Mouse (Mus musculus) neural tube, embryonic 12.5 days (tissue): ENCODE data around the gene Pex7. TPM values are rescaled to one million over a fixed set of nuclear protein-coding genes. Genes with fewer than 3 reads are reported as not detected.

Source experiments
- ATAC-seq: fragments of 200-750 bp; cut with Nextera tagmentation; 2 replicates; pipeline ENCODE4 v1.8.0; 2017; ENCODE audit warnings: low read depth, mild to moderate bottlenecking, moderate TSS enrichment, moderate library complexity; ENCODE audit not compliant: low FRiP score
- H3K27ac ChIP-seq: fragments of 300-500 bp; sonication (generic); 2 replicates; pipeline ENCODE4 v1.5.1; 2016
- H3K27me3 ChIP-seq: fragments of 300-500 bp; sonication (generic); replicated peaks from 2 replicates; pipeline ENCODE4 v1.6.1; 2016; ENCODE audit warnings: mild to moderate bottlenecking
- H3K36me3 ChIP-seq: fragments of 300-500 bp; sonication (generic); 2 replicates; pipeline ENCODE4 v1.6.1; 2016; ENCODE audit warnings: mild to moderate bottlenecking
- H3K4me1 ChIP-seq: fragments of 300-500 bp; sonication (generic); 2 replicates; pipeline ENCODE4 v1.6.1; 2016
- H3K4me2 ChIP-seq: fragments of 300-500 bp; sonication (generic); replicated peaks from 2 replicates; pipeline ENCODE4 v1.6.1; 2016; ENCODE audit warnings: mild to moderate bottlenecking
- H3K4me3 ChIP-seq: fragments of 300-500 bp; sonication (generic); 2 replicates; pipeline ENCODE4 v1.5.1; 2016
- H3K9ac ChIP-seq: fragments of 300-500 bp; sonication (generic); 2 replicates; pipeline ENCODE4 v1.6.1; 2016; ENCODE audit warnings: mild to moderate bottlenecking
- H3K9me3 ChIP-seq: fragments of 300-500 bp; sonication (generic); 2 replicates; pipeline ENCODE4 v1.6.1; 2016; ENCODE audit warnings: mild to moderate bottlenecking
- whole genome bisulfite sequencing: fragments of 180-500 bp; shearing (Covaris S2); methylation state at CpG from one replicate; pipeline ENCODE4 v1.1.7; 2016; 5-methylcytosine and 5-hydroxymethylcytosine counted together
- polyA plus RNA-seq: library from polyadenylated mRNA; unstranded; fragments of >200 nt; fragmentation: Nextera tagmentation; extraction: Ambion mirVana; gene quantifications from 2 replicates; pipeline ENCODE4 v1.2.1, GENCODE M21; 2016

Pex7 gene
- polyA plus RNA-seq, 1 experiment from 2014 or later = 26.4 TPM

DNA sequence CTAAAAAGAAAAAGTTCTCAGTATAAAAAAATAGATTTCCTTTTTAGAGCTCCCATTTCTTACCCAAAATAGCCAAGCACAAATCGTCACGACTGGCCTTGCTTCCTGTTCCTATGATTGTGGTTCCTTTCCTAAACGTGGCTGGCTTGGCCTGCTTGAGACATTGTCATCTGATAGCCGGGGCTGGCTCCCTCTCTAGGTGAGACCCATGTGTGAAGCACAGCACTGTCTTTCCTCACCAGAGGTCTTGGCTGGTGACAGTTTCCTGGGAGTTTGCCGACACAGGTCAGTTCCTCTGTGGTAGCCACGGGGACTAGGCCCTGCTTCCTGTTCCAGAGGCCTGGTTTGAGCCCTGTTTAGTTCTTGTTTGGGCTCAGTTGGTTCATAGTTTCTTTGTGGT is 33.6 kb upstream of the Pex7 start:
- Histone ChIP-seq H3K4me1 (no peaks in the 10 kb centered on the region), H3K4me3 (no peak overlapping the region), H3K9me3 (no peaks in the 10 kb centered on the region), H3K27me3 (peaks cover 4% of the 10 kb centered on the region; the same call in 1 of the 2 replicates), H3K36me3 (no peaks in the 10 kb centered on the region), H3K4me2 (no peak overlapping the region), H3K9ac (no peak overlapping the region), H3K27ac (no peak overlapping the region)
- 75% methylated on average over 6 of the region's 6 CpGs for WGBS
- ATAC-seq = no peak

DNA sequence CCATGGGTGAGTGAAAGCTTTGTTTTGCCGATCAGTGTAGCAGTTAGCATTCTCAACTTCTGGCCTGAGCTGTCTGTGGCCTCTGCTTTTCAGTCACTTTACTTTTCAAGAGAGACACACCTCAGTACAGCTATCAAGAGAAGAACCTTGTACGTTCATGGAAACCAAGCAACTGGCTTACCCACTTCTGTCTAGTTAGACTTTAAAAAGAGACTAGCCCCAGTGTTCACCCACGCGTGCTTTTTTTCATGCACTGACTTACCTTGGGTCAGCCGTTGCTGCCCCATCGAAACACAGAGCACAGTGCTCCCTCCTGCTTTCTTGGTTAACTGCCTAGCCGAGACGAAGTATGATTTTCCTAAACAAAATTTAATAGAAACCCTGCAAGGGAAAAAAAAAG is 33.1 kb upstream of the Pex7 start:
- no peak overlapping the region for H3K9ac ChIP-seq
- 90% methylated on average over 8 of the region's 8 CpGs for WGBS

DNA sequence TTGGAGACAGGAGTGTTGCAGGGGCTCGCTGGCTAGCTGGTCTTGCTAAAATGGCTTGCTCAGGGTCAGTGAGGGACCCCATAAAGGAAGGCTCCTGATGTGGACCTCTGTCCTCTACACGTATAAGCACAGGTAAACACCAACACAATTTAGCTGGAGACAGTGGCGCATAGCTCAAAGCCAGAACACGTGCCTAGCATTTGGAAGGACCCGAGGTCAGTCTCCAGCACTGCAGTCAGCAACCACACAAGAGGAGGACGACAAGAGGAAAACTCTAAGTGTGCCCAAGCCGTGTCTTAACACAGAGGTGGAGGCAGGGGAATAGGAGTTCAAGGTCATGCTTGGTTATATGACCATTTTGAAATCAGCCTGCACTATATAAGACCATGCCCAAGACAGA is 32.6 kb upstream of the Pex7 start:
- WGBS = 90% methylated on average over 7 of the region's 7 CpGs
- Histone ChIP-seq H3K4me1 (peaks cover 2% of the 10 kb centered on the region; the same call in 1 of the 2 replicates), H3K27me3 (peaks cover 8% of the 10 kb centered on the region), H3K9me3 (no peaks in the 10 kb centered on the region), H3K9ac (no peak overlapping the region), H3K27ac (no peak overlapping the region), H3K4me3 (no peak overlapping the region), H3K36me3 (no peaks in the 10 kb centered on the region), H3K4me2 (no peak overlapping the region)
- no peak for ATAC-seq

More for the DNA sequence above, 33.1 kb upstream of the Pex7 start:
- no peak overlapping the region for H3K4me2 ChIP-seq
- H3K9me3 ChIP-seq = no peaks in the 10 kb centered on the region
- no peak for ATAC-seq
- H3K36me3 ChIP-seq = no peaks in the 10 kb centered on the region
- no peaks in the 10 kb centered on the region for H3K4me1 ChIP-seq
- H3K4me3 ChIP-seq = no peak overlapping the region
- no peak overlapping the region for H3K27ac ChIP-seq
- H3K27me3 ChIP-seq = peaks cover 4% of the 10 kb centered on the region

DNA sequence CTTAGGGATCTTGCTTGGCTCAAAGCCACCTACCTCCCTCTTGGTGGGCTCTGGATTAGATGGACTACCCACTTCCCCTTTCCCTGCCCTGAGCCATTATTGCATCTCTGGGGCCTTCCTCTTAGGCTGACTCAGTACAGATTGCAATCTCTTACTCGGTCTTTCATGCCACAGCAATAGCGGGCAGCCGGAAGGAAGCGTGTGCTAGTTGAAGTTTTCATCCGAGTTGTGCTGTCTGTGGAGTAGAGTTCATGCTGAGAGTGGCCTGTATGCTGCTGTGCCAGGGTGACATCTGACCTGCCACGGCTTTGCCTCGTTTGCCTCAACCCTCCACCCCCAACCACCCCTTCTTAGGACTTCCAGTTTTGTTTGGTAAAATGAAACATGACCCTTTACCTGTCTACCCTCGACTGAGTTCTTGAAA is 31.8 kb upstream of the Pex7 start:
- Histone ChIP-seq H3K36me3 (no peaks in the 10 kb centered on the region), H3K9me3 (no peaks in the 10 kb centered on the region), H3K9ac (no peak overlapping the region), H3K27me3 (peaks cover 14% of the 10 kb centered on the region), H3K27ac (no peak overlapping the region), H3K4me1 (peaks cover 9% of the 10 kb centered on the region), H3K4me2 (no peak overlapping the region), H3K4me3 (no peak overlapping the region)
- ATAC-seq = no peak
- 72% methylated on average over 8 of the region's 8 CpGs for WGBS

DNA sequence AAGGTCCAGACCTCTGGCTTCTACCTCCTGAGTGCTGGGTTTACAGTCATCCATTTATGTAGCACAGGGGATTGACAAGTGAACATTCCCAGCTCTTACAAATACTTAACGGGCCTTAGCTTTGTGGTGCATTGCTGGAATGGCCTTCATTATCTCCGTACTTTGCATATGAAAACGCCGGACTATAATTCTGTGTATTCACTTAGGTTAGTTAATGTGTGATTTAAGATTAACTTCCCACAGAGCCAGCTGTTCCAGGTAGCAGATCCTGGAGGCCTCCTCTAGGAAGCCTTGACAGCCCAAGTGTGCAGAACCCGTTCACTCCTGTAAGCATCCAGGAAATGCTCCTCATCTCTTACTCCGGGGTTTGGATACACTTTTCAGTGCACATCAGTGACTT is 31.2 kb upstream of the Pex7 start:
- Histone ChIP-seq H3K27me3 (peaks cover 17% of the 10 kb centered on the region), H3K36me3 (no peaks in the 10 kb centered on the region), H3K9me3 (no peaks in the 10 kb centered on the region), H3K4me3 (no peak overlapping the region), H3K4me2 (no peak overlapping the region), H3K27ac (no peak overlapping the region), H3K4me1 (peaks cover 10% of the 10 kb centered on the region), H3K9ac (no peak overlapping the region)
- no peak for ATAC-seq
- WGBS = 76% methylated on average over 6 of the region's 6 CpGs

DNA sequence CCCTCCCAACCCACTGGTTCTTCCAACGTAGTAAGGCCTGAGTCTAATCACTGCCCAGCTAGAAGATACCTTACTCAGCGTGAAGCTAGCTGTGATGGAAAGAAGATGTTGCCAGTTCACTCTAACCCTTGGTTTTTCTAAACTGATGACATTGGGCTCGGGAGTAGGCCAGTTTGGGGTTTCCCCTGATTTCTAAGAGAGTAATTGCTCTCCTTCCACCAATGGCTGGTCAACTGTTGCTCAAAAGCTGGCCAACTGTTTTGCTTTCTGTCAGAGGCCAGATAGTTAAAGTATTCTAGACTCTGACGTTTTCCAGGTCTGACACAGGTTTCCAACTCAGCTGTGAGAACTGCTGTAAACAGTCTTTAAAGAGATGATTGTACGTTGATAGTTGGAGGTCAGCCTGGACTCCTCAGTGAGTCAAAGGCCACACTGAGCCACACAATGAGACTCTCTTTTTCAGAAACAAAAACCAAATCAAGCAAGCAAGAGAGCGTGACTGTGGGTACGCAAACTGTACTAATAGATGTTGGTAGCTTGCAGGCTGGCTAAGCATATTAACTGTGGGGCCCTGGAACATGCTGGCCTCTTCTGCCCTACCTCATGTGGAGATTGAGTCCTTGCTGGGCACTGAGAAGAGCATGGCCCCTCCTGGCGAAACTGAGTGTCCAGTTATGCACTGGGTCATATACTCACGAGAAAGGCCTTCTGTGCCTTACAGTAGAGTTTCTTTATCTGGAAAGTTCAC is 29.6 kb upstream of the Pex7 start:
- Histone ChIP-seq H3K36me3 (no peaks in the 10 kb centered on the region), H3K4me2 (no peak overlapping the region), H3K27ac (no peak overlapping the region), H3K4me1 (peaks cover 15% of the 10 kb centered on the region), H3K9me3 (no peaks in the 10 kb centered on the region), H3K27me3 (peaks cover 33% of the 10 kb centered on the region), H3K4me3 (no peak overlapping the region), H3K9ac (no peak overlapping the region)
- WGBS = 58% methylated on average over 9 of the region's 9 CpGs
- no peak for ATAC-seq

DNA sequence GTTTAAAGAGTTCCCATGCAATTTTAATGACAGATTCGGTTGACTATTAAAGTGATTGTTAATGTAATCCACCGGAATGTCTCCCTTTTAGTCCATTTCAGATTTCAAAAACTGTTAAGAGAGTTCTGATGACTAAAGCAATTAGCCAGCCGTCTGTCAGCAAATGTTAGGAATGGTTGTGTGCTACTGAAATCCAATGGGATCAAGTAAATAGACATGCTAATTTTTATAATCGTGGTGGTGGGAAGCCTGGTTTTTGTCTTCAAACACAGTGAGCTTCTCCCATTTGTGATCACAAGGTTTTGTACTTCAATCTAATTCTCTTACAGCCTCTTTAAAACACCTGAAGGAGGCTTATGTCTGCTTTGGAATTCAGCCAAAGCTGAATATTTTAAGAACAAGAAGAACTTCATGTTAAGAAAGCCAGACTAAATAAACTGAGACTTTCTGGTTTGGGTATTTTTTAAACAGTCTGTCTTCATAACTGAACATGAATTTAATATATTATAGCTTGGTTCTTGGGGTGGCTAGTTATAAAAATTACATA is 28.4 kb upstream of the Pex7 start:
- Histone ChIP-seq H3K9me3 (no peaks in the 10 kb centered on the region), H3K27ac (no peak overlapping the region), H3K4me2 (no peak overlapping the region), H3K36me3 (no peaks in the 10 kb centered on the region), H3K9ac (no peak overlapping the region), H3K27me3 (peaks cover 34% of the 10 kb centered on the region), H3K4me1 (peaks cover 15% of the 10 kb centered on the region), H3K4me3 (no peak overlapping the region)
- ATAC-seq = no peak
- 51% methylated on average over 4 of the region's 4 CpGs for WGBS

DNA sequence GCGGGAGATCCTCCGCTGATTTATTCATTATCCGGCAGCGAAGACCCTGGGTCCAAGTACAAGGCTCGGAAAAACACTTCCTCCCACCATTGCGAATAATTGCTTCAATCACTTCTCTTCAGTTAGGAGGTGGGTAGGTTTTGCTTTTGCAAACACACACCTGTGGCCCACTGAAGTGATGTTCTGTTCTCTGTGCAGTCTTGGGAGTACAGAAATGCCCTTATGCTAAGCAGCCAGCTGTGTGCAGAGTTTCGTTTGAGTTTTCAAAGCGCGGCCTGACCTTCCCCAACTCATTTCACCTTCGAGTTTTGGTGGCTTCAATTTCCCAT is 27.8 kb upstream of the Pex7 start:
- WGBS = 3% methylated on average over 10 of the region's 10 CpGs
- Histone ChIP-seq H3K27ac (no peak overlapping the region), H3K27me3 (peaks cover 34% of the 10 kb centered on the region)

DNA sequence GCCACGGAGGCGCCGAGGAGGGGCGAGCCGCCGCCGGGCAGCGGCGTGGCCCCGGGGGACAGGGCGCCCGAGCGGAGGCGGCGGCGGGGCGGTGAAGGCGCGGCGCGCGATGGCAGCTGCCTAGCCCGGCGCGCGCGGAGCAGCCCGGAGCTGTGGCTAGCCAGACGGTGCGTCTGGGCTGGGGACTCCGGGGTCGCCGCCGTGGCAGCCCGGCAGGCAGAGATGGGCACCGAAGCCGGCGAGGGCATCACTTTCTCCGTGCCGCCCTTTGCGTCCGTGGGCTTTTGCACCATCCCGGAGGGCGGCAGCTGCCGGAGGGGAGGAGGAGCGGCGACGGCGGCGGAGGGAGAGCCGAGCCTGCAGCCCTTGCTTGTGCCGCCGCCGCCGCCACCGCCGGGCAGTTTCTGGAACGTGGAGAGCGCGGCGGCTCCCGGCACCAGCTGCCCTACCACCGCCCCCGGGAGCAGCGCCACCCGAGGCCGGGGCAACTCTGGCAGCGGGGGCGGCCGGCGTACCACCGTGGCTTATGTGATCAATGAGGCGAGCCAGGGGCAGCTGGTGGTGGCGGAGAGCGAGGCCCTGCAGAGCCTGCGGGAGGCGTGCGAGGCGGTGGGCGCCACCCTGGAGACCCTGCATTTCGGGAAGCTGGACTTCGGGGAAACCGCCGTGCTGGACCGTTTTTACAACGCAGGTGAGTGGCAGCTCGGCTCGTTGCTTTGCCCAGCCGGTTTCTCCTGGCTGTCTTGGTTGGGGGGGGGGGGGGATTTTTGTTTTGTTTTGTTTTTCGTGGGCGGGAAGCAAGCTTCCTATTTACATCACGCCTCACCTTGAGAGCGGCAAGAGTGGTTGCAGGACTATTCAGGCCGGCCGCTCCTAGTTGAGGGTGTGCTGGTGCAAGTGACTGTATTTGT is 27.1 kb upstream of the Pex7 start, which contains the start of gene Map3k5:
Gene Map3k5, plus strand, starts transcription at position 89 of the 911 bp plus-strand sequence.
- no peaks in the 10 kb centered on the region for H3K36me3 ChIP-seq
- peak within 1 kb of the TSS; percentile 68 for H3K9ac ChIP-seq
- no peaks in the 10 kb centered on the region for H3K9me3 ChIP-seq
- WGBS = under 1% methylated on average over 86 of the region's 95 CpGs
- peaks cover 15% of the 10 kb centered on the region for H3K4me1 ChIP-seq
- ATAC-seq = peak; percentile 71
- peaks cover 34% of the 10 kb centered on the region for H3K27me3 ChIP-seq
- peak within 1 kb of the TSS; percentile 77 for H3K4me3 ChIP-seq
- peak within 1 kb of the TSS; percentile 96 for H3K4me2 ChIP-seq
- H3K27ac ChIP-seq = 0 out of 2 replicates have a peak within 1 kb of the TSS, but pooled peaks have one; percentile 12

More for the DNA sequence above, 27.8 kb upstream of the Pex7 start:
- peak overlapping the region; percentile 77 for H3K4me3 ChIP-seq
- no peak for ATAC-seq
- H3K9me3 ChIP-seq = no peaks in the 10 kb centered on the region
- H3K9ac ChIP-seq = no peak overlapping the region
- H3K4me1 ChIP-seq = peaks cover 15% of the 10 kb centered on the region
- H3K36me3 ChIP-seq = no peaks in the 10 kb centered on the region
- peak overlapping the region; percentile 96 for H3K4me2 ChIP-seq

DNA sequence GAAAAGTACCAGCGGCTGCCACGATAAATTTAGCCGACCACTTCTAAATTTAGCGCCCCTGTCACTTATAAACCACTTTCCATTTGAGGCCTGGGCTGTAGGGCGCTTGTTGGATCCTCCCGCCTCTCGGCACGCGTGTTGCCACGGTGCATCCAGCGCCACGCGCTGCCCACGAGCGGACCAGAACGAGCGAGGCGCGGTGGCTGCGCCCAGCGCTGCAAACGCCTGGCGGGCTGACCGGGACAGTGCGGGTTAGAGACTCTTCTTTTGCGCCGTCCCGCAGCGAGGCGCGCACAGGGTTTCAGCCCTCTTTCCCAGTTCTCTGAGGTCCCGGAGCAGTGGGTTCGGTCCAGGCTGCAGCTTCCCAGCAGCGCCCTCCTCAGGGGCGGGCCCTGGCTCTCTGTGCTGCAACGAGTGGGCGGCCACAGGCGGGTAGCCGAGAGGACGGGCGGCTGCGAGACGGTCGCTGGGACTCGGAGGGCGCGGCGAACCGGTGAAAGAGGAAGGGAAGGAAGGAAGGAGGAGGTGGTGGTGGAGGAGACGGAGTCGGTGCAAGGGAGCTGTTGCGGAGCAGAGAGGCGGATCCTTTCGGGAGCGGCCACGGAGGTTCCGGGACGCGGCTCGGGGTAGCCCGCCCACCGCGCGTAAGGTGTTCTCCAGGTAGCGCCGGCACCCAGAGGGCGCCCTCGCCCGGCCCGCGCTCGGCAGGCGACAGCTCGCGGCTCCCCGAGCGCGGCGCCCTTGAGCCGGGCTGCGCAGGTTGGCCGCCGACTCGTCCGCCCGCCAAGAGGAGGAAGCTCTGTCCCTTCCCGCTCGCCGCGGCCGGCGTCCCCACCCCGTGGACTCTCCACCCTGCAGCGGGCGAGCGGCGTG is 26.3 kb upstream of the Pex7 start:
- ATAC-seq = peak; percentile 80
- WGBS = under 1% methylated on average over 86 of the region's 97 CpGs

DNA sequence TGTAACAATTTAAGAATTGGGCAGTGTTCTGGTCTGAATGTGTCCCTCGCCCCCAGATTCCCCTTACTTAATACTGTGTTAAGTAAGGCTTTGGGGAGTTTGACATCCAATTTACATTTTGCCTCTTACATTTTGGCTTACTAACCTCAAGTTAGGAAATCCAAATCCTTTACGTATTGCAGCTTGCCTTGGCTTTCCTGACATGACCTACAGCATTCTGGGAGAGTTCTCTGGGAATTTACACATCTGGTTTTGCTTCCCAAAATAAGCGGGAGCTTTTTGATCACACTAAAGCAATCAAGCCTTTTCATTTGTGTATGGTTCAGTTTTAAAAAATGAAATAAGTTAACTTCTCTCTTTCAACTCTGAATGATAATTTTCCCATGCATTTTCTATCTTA is 25.5 kb upstream of the Pex7 start:
- Histone ChIP-seq H3K4me1 (peaks cover 15% of the 10 kb centered on the region), H3K4me3 (peak overlapping the region; percentile 77; the same call in 1 of the 2 replicates), H3K4me2 (peak overlapping the region; percentile 96), H3K27me3 (peaks cover 34% of the 10 kb centered on the region), H3K9ac (no peak overlapping the region), H3K27ac (no peak overlapping the region), H3K36me3 (no peaks in the 10 kb centered on the region), H3K9me3 (no peaks in the 10 kb centered on the region)
- ATAC-seq = no peak
- WGBS = 45% methylated on average over 3 of the region's 3 CpGs

More for the DNA sequence above, 26.3 kb upstream of the Pex7 start:
- Histone ChIP-seq H3K36me3 (no peaks in the 10 kb centered on the region), H3K27me3 (peaks cover 34% of the 10 kb centered on the region), H3K9me3 (no peaks in the 10 kb centered on the region), H3K9ac (peak overlapping the region; percentile 68), H3K4me2 (peak overlapping the region; percentile 96), H3K27ac (0 out of 2 replicates have a peak overlapping the region, but pooled peaks have one; percentile 12), H3K4me3 (peak overlapping the region; percentile 77), H3K4me1 (peaks cover 15% of the 10 kb centered on the region)
